Mouse (Mus musculus): ENCODE measurements around the gene Lypd5. TPM values are rescaled to one million over a fixed set of nuclear protein-coding genes. Genes with fewer than 3 reads are reported as not detected.
"Not testable (repeated sequence)": the region's sequence is repeated elsewhere in the genome, so short reads cannot be mapped to it uniquely, and the experiment has no call there.

Lypd5 gene
- polyA plus RNA-seq, 1 experiment = 0.04 TPM

DNA sequence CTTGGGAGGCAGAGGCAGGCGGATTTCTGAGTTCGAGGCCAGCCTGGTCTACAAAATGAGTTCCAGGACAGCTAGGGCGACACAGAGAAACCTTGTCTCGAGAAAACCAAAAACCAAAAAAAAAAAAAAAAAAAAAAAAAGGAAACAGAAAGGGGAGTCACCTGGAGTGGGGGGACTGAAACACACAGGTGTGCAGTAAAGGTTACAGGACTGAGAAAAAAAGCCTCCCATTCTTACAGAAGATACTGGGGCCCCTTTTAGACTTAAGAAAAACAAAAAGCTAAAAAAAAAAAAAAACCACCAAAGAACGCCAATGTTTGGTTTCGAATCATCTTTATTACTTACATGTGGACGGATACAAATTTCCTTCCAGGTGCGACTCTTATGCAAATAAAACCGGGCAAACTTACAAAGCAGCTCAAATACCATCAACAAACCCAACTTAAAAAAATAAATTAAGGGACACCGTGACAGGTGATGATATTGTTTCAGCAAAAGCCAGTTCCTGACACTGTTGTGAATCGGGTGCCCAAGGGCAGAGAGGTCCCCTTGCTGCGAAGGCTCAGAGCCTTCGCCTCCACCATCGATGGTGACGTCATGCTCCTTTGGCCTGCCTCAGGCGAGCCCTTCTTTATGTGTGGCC, 33.9 kb downstream of the Lypd5 start:
- DNase-seq (ENCODE audit: low read depth) = no peak

DNA sequence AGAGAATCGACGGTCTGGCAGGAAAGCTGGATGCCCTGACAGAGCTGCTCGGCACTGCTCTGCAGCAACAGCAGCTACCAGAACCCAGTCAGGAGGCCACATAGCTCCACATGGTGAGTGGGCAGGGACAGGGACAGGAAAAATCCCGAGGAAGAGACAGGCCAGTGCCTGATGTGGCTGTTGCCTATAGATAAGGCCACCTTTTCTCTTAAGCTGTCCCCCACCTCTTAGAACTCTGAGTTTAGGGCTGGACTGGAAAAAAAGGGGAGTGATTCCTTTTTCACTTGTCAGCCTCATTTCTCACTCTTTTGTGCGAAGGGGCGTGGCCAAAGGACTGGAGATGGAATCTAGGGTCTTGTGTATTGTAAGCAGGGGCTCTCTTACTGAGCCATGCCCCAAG, 35.1 kb downstream of the Lypd5 start:
- no peak for DNase-seq (ENCODE audit: low read depth)

DNA sequence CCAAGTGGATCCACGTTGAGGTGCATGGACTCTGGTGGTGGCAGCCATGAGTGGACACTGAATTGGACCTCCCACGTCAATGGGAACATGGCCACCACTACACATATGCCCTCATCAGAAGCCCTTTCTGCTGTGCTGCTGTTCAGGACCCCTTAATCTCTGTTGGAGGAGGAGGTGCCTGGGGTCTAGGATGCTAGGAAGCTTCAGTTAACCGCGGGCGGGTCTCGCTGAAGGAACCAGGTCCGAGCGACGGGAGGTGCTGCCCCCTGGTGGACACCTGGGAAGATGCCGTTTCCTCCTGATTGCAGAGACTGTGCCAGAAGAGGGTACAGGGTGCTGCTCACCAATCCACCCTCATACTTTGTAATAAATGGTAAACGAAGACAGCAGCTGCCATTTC, 35.8 kb downstream of the Lypd5 start:
- DNase-seq (ENCODE audit: low read depth) = no peak

- DNase-seq (ENCODE audit: low read depth) = no peak
These were observed 38.1 kb downstream of the Lypd5 start for GRCm38 (mm10) chr7:24387059-24387556.

DNA sequence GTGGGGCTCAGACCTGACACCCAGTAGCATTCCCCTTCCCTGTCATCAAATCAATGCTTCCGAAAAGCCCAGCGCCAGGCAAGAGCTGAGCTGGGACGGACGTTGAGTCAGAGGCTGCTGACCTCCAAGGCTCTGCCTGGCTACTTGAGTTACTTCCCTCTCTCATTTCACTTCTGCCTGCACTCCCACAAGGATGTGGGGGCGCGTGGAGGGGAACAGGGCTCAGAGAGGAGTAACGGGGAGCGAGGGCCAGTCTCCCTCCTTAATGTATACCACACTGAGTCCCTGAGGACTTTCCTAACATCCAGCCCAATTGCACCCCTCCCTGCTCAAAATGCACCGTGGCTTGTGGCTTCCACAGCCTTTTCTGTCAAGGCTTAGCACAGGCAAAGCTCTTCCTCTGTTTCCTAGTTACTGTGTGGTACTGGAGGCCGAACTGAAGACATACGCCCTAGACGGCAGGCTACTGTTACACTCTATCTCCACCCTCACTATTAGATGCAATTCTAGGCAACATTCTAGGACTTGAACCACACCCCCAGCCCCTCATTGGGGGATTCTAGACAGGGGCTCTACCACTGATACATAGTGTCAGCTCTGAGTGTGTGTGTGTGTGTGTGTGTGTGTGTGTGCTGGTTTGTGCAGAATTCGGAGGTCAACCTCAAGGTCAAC, 40.7 kb downstream of the Lypd5 start:
- DNase-seq (ENCODE audit: low read depth) = no peak

DNA sequence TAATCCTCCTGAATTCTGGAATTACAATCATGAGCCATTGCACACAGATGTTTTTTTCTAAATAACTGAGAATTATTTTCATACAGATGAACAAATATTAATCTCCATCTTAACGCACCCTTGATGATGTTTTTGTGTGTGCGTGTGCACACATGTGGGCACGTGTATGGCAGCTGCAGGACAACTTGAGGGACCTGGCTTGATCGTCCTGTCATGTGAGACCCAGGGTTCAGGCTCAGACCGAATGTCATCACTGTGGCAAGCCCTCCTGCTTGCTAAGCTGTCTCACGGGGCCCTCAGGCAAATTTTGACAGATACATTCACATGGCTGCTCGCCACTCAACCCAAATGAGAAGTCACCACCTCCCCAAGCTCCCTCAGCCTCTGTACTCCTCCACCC, 41.5 kb downstream of the Lypd5 start:
- no peak for DNase-seq (ENCODE audit: low read depth)

DNA sequence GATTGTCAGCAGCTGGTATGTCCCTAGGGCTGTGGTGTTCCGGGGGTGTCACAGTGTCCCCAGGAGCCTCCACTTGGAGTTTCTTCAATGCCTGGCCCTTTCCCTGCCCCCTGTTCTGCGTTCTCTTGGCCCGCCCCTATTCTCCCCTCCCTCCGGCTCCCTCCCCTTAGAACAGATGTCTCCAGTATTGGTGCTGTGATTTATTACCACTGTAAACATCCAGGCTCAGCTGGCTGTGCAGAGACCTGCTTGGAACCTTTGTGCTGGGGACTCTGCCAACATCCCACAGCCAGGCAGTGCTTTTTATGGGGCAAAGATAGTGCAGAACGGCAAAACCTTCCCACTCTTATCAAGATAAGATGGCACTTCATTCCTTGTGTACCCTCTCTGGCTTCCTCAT, 42.1 kb downstream of the Lypd5 start:
- DNase-seq (ENCODE audit: low read depth) = no peak

- DNase-seq (ENCODE audit: low read depth) = no peak
These were observed 42.7 kb downstream of the Lypd5 start for GRCm38 (mm10) chr7:24391687-24392086.

DNA sequence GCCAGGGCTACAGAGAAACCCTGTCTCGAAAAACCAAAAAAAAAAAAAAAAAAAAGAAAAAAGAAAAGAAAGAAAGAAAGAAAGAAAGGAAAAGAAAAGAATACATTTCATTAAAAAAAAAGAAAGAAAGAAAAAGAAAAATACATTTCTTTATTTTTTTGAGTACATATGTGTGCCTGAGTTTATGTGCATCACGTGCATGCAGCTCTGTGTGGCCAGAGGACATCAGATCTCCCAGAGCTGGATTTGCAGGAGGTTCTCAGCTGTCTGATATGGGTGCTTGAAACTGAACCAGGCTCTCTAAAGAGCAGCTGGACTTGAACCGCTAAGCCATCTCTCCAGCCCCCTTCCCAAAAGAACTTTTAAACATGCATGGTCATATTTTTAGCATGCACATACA, 45.1 kb downstream of the Lypd5 start:
- DNase-seq (ENCODE audit: low read depth) = no peak

DNA sequence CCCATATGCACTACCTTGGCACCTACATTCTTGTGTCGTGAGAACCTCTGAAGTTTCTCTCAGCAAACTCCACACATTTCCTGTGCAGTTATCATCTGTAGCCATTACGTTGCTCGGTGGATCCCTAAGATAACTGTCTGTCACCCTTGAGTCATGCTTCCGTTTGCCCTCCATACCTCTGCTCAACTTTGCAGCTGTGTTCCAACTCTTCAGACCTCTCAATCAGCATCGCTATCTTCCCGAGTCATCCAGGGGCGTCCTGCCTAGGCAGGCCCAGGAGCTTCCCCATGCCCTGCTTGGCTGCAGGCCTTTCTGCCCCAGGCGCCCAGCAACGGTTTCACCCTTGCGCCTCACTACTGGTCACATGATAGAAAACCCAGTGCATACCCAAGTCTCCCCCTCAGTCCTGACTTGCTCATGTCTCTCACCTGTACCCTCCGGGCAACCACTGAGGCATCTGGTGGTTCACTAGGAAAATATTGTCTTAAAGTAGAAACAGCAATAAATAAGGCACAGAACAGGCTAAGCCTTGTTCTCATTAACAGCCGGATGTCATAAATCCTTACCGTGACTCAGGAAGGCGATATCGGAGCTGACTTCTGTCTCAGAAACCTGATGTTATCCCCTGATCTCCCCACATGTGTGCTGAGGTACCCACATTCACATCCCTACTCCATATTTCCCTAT, 45.6 kb downstream of the Lypd5 start:
- DNase-seq (ENCODE audit: low read depth) = peak; percentile 82

GRCm38 (mm10) chr7:24396832-24397231, 47.8 kb downstream of the Lypd5 start:
- DNase-seq (ENCODE audit: low read depth) = no peak

DNA sequence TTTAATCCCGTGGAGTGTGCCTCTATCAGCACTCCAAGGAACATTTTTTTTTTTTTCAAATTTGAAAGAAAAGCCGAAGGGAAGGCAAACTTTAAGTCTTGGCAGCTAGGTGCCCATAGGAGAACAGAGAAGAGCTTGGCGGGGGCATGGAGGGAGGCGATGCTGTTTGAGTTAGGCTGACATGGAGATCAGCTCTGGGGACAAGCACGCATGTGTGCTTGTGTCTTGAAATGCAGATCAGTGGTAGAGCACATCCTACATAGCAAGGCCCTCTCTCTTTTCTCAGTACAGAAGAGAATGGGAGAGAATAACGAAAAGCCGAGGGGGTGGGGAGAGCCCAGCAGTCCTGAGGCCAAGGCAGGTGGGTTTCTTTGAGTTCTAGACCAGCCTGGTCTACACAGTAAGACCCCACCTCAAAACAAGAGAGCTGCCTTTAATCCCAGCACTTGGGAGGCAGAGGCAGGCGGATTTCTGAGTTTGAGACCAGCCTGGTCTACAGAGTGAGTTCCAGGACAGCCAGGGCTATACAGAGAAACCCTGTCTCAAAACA, 49.4 kb downstream of the Lypd5 start:
- DNase-seq (ENCODE audit: low read depth) = no peak

DNA sequence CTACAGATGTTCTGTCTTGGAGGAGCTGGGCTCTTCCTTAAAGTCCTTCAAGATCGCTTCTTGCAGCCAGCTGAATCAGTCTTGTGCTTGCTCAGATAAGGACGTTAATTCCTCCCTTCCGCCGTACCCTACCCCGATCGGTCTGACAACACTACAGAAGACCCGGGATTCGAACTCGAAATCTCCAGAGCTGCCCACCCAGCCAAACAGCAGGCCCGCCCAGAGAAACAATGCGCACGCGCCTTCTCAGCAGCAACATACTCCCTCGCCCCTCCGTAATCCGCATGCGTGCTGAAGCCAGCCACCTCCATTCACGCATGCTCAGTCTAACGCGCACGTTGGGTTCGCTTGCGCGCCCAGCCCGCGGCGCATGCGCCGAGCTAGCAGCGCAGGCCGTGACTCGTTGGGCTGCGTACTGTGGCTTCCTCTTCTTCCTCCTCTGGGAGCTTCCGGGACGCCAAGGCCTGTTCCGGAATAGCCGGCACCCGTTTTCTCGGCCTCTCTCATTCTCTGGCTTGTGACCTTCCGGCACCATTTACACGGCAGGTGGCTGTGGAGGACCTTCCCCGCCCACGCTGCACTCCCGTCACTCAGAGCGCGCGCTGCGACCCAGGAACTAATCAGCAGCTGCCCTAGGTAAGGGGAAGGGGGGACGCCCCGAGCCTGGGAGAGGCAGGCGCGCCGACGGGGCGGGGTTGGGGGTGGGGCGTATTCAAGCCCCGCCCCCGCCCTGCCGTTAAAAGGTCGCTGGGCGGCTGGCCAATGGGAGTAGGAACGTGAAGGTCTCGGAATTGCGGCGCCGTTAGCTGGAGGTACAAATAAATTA, 50.5 kb downstream of the Lypd5 start, which contains the start of gene Smg9:
TSS of gene Smg9 (plus strand) at position 364 of the 826 bp plus-strand sequence.
- peak; percentile 84 for DNase-seq (ENCODE audit: low read depth)

DNA sequence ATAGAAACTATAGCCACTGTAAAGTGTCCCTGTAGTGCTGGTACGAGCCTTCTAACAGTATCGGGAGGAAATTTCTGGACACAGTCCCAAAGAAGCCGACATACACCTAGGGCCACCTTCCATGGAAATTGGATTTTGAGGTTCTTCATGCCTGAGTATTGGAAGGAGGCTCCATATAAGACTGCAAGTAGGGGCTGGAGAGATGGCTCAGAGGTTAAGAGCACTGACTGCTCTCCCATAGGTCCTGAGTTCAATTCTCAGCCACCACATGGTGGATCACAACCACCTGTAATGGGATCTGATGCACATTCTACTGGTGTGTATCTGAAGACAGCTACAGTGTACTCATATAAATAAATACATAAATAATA, 51.1 kb downstream of the Lypd5 start:
- no peak for DNase-seq (ENCODE audit: low read depth)

DNA sequence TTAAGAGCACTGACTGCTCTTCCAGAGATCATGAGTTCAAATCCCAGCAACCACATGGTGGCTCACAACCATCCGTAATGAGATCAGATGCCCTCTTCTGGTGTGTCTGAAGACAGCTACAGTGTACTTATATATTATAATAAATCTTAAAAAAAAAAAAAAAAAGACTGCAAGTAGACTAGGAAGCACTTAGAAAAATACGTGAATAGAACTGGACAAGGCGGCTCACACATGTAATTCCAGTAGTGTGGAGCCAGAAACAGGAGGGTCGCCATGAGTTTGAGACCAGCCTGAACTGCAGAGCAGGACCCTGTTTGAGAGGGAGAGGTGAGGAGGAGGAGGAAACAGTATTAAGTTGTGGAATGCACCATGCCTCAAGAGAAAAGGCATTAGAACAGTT, 51.5 kb downstream of the Lypd5 start:
- not testable (repeated sequence) for DNase-seq (ENCODE audit: low read depth)

- DNase-seq (ENCODE audit: low read depth) = no peak
These were observed 53.9 kb downstream of the Lypd5 start for GRCm38 (mm10) chr7:24402851-24403250.

Other genes with a start within 250 kb of the Lypd5 start
- 2.6 TPM in 2 replicates for gene Zfp112, start 236.9 kb upstream of the Lypd5 start, polyA plus RNA-seq (2012; rRNA removed)
- 6.0 and 6.7 TPM in 2 replicates for gene Zfp235, start 215.0 kb upstream of the Lypd5 start, polyA plus RNA-seq (2012; rRNA removed)
- 0.18 and 0.27 TPM in 2 replicates for gene Zfp114, start 174.1 kb upstream of the Lypd5 start, polyA plus RNA-seq (2012; rRNA removed)
- gene Zfp111, start 137.8 kb upstream of the Lypd5 start, polyA plus RNA-seq (2012; rRNA removed) = 3.0 and 3.6 TPM in 2 replicates
- gene Zfp109, start 111.6 kb upstream of the Lypd5 start, polyA plus RNA-seq (2012; rRNA removed) = 1.6 TPM in 2 replicates
- gene Zfp108, start 94.4 kb upstream of the Lypd5 start, polyA plus RNA-seq (2012; rRNA removed) = 1.8 and 1.9 TPM in 2 replicates
- gene Zfp93, start 78.8 kb upstream of the Lypd5 start, polyA plus RNA-seq (2012; rRNA removed) = 2.4 and 3.2 TPM in 2 replicates
- 9.0 and 9.8 TPM in 2 replicates for gene Zfp61, start 48.0 kb upstream of the Lypd5 start, polyA plus RNA-seq (2012; rRNA removed)
- gene Zfp94, start 32.5 kb upstream of the Lypd5 start, polyA plus RNA-seq (2012; rRNA removed) = 7.2 and 7.4 TPM in 2 replicates
- 1.5 and 8.3 TPM in 2 replicates for gene Tescl, start 15.3 kb upstream of the Lypd5 start, polyA plus RNA-seq (2012; rRNA removed)
- 7.3 and 10.2 TPM in 2 replicates for gene Kcnn4, start 21.1 kb downstream of the Lypd5 start, polyA plus RNA-seq (2012; rRNA removed)
- 51.5 and 58.6 TPM in 2 replicates for gene Smg9, start 50.4 kb downstream of the Lypd5 start, polyA plus RNA-seq (2012; rRNA removed)
- gene Irgc1, start 103.1 kb downstream of the Lypd5 start, polyA plus RNA-seq (2012; rRNA removed) = 7.9 and 10.0 TPM in 2 replicates
- gene Plaur, start 113.3 kb downstream of the Lypd5 start, polyA plus RNA-seq (2012; rRNA removed) = 7.1 and 11.3 TPM in 2 replicates
- 3.0 and 5.7 TPM in 2 replicates for gene Cadm4, start 132.8 kb downstream of the Lypd5 start, polyA plus RNA-seq (2012; rRNA removed)
- 5.2 and 6.6 TPM in 2 replicates for gene Zfp428, start 157.8 kb downstream of the Lypd5 start, polyA plus RNA-seq (2012; rRNA removed)
- 0.35 and 0.72 TPM in 2 replicates for gene AC161166.1, start 163.3 kb downstream of the Lypd5 start, polyA plus RNA-seq (2012; rRNA removed)
- 16.0 TPM in 2 replicates for gene Irgq, start 181.5 kb downstream of the Lypd5 start, polyA plus RNA-seq (2012; rRNA removed)
- 0.32 and 0.41 TPM in 2 replicates for gene Pinlyp, start 196.9 kb downstream of the Lypd5 start, polyA plus RNA-seq (2012; rRNA removed)
- gene Xrcc1, start 197.1 kb downstream of the Lypd5 start, polyA plus RNA-seq (2012; rRNA removed) = 39.2 and 43.6 TPM in 2 replicates
- 13.5 and 17.7 TPM in 2 replicates for gene Ethe1, start 238.3 kb downstream of the Lypd5 start, polyA plus RNA-seq (2012; rRNA removed)
- gene Zfp575, start 238.4 kb downstream of the Lypd5 start, polyA plus RNA-seq (2012; rRNA removed) = 0.04 and 0.06 TPM in 2 replicates